Mouse (Mus musculus) R1 (cell line): Measurements from ENCODE around the gene Dbi.

Experiments
- DNase-seq: peaks from one replicate; pipeline ENCODE4 v3.0.0-alpha.2; 2018; ENCODE audit warnings: low read depth, low spot score

The Dbi gene

DNA sequence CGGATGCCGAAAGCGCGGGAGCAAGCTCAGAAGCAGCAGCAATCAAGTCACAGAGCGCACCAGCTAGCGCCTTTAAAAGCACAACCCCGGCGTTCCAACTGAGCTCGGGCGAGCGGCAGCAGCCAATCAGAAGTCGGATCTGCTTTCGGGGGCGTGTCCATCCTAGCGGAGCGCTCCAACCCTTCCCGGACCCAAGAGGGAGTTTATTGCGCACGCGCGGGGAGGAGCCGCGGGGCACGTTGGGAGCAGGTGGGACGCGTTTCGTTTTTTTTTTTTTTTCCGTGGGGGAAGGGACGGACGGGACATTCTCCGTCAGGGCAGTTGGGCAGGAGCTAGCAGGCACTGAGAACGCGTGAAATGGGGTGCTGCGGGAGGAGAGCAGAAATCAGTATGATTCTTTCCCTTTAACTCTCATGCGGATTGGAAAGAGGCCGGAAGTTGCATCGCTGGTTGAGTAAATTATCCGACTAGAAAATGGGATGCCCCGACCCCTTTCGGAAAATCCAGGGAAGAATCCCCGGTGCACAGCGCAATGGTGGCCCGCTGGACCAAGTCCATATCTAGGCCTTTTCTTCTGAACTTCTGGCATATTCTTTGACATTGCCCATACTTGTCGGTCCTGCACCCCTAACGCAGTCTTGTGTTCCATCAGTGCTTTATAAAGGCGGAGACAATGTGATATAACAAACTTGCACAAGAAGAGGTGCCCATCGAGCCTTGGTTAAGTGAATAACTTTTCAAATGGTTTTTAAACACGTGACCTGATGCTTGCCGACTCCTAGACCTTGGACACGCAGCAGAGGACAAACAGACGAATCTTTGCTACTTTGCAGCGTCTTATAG, at the start of gene Dbi, which contains the start of gene 3110009E18Rik:
Gene Dbi (minus strand): TSS at position 110 of the 843 bp plus-strand sequence.
Gene 3110009E18Rik (plus strand): TSS at position 219 of the 843 bp plus-strand sequence.
- peak; percentile 98 for DNase-seq

DNA sequence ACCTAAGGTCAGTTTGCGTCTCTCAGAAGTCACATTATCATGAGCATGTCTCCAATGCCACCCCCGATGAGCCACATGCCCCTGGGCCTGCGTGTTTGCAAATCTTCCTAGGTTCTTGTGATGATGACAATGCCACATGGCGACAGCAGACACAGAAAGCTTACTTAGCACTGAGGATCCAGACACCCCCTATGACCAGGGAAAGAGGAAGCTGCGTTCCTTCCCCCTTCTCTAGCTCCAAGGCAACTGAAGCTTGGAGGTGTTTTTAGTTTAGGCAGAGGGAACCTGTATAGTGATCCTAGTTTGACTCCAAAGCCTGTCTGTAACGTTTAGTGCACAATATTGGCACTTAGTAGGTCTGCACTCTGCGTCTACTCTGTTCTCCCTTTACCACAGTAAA, 49.4 kb upstream of the Dbi start:
- DNase-seq = no peak

DNA sequence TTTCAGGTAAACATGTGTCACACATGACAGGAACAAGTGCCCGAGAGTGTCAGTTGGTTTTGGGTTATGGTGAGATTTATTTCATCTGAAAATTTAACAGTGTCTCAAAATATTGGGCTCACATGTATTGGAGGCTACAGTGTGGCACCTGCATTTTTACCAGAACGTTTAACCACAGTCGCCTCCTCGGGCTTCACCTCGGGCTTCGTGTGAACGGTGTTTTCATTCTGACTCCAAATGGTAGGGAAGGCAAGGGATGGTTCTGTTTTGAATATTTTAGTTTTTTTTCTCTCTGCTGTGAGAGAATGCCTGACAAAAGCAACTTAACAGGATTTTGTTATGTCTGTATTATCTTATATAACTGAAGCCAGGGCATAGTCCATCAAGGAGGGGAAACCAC, 47.8 kb upstream of the Dbi start:
- DNase-seq = no peak

DNA sequence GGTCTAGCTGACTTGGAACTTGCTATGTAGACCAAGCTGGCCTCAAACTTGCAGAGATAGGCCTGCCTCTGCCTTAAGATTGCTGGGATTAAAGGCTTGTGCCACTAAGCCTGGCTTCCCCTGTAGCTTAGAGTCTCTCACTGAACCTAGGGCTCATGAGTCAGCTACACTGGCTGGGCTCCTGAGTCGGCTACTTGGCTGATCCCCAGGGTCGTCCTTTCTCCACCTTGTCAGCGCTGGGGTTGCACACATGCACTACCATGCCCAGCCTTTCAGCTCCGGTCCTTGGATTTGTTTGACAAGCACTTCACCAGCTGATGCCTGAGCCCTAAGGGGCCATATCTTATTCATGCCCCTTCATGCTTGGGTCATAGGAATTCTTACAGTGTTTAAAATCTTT, 47.1 kb upstream of the Dbi start:
- no peak for DNase-seq

DNA sequence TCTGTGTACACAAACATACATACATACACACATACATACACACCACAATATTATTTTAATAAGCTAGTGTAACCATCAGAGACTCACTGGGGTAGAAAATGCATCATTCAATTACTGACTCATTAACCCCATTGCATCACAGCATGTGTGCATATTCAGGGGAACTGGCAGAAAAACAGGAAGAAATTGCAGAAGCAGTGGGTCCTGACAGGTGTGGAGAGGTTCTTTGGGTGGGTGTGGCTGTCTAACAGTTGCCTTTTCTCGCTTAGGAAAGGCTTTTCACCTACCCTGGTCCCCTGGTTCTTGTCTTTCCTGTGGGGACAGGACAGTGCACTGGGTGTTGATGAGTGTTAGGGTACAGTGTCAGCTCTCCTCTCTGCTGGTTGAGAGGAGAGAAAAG, 41.7 kb upstream of the Dbi start:
- no peak for DNase-seq

DNA sequence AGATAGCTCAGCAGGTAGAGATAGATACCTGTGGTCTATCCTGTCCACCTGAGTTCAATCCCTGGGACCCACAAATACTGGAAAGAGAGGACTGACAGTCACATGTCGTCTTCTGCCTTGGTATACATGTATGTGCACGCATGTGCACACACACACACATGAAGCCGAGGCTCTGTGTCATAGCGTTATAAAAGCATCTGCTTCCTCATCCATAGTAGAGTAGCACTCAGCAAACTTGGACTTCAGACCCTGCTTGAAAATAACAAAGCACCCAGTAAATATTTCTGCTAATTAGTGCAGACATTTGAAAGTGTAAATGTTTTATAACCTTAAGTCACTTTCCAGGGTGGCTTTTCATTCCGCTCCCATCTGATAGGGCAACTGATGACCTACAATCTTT, 40.6 kb upstream of the Dbi start:
- no peak for DNase-seq

DNA sequence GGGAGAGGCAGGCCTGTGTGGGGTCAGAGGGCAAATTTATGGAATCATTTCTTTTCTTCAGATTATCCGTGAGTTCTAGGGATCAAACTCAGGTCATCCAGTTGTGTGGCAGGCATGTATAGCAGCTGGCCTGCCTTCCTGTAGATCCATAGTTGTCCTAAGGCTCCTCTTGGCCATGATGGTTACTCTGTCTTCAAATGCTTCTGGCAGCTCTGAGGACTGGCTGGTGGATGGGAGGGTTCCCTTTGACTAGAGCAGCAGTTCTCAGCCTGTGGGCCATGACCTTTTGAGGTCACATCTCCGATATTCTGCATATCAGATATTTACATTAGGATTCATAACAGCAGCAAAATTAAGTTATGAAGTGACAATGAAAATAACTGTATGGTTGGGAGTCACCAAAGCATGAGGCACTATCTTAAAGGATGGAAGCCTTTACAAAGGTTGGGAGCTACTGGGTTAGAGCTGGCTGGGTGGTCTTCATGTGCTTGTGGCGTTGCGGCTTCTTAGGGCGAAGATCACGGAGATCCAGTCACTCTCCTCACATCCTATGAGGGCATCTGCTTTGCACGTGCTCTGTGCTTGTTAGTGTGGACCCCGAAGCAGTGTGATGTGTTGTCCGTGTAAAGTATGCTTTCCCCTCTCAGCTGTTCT, 37.7 kb upstream of the Dbi start:
- no peak for DNase-seq

DNA sequence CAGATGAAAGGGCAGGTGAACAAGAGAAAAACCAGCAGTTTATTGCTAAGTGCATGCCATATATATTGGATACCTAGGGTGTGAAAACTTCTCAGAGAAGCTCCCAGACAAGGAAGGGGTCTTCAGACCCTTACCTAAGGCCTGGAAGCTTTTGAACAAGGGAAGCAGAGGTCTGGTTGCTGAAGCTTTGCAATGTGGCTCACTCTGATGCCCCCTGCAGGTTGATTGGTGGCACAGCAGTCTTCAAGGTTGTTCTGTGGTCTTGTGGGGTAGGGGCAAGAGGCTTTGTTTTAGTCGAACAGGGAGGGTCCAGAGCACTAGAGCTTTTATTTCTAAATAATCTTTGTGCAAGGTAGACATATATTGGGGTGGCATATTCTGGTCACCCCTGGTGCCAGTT, 34.4 kb upstream of the Dbi start:
- peak; percentile 70 for DNase-seq

DNA sequence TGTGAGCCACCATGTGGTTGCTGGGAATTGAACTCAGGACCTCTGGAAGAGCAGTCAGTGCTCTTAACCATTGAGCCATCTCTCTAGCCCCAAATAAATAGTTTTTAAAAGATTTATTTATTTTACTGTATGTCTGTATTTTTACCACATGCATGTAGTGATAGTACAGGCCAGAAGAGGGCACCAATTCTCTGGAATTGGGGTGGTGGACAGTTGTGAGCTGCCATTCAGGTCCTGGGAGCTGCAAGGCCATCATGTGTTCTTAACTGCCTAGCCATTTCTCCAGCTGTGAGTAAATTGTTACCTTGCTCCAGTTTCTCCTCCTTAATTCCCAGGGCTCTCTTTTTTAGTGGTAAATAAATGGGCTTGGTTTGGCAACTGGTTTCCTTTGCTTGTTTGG, 33.4 kb upstream of the Dbi start:
- peak; percentile 46 for DNase-seq

DNA sequence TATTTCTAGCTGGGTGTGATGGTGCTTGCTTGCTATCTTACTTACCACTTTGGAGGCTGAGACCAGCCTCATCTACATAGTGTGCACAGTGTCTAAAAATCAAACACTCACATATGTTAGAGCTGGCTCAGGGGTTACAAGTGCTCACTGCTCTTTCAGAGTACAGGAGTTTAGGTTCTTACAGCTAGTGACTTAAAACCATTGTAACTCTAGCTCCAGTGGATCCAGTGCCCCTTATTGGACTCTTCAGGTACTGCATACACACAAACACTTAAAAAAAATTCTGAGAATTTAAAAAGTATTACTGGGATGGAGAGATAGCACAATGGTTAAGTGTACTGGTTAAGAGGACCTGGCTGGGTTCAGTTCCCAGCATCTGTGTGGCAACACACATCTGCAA, 26.1 kb upstream of the Dbi start:
- DNase-seq = peak; percentile 42

DNA sequence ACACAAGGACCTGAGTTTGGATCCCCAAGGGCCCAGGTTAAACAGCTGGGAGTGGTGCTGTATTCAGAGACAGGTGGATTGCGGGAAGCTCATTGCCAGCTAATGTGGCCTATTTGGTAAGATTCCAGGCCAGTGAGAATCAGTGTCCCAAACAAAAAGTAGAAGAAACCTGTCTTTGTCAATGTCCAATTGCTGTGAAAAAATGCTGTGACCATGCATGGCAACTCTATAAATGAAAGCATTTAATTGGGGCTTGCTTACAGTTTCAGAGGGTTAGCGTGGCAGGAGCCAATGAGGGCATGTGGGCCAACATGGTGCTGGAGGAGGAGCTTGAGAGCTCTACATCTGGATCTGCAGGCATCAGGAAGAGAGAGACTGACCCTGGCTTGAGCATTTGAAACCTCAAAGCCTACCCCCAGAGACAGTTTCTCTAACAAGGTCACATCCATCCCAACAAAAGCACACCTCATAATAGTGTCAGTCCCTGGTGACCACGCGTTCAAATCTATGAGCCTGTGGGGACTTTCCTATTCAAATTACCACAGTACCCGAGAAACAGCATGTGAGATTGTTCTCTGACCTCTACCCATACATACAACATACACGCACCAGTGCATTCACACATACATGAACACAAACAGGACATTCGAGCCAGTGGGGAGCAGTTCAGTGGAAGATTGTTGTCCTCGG, 24.8 kb upstream of the Dbi start:
- no peak for DNase-seq

DNA sequence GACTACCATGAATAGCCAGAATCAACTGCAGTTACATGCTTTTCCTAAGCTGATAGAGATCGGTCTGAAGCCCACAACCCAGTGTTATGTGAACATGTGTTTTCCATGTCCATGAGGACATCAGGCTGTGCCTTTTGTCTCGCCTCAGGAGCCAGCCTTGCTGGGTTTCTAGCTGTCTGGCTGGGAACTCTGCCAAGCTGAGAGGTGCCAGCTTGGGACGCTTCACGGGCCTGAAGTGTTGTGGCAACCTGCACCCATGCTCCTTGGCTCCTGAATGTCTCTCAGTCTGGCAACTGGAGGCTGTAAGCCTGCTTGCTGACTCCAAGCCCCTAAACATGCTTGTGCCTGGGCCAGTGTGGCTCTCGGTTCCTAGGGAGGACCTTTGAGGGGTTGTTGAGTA, 21.7 kb upstream of the Dbi start:
- DNase-seq = no peak

DNA sequence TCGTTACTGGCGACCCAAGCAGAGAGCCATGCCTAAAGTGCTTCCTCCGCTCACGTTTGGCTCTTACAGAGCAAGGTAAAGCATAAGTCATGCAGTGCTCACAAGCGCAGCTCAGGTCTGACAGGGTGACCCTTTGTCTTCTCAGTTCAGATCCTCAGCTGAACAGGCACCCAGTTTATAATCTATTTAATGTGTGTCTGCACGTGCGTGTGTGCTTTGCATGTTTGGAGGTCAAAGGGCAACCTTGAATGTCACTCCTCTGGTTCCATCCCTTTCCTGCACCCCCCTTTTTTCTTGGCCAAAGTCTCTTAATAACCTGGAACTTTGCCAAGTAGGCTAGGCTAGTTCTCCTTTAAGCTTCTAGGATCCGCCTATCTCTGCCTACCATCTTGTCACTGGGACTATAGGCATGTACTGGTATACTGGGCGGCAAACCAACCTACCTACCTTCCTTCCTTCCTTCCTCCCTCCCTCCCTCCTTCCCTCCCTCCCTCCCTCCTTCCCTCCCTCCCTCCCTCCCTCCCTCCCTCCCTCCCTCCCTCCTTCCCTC, 19.3 kb upstream of the Dbi start:
- DNase-seq = no peak

DNA sequence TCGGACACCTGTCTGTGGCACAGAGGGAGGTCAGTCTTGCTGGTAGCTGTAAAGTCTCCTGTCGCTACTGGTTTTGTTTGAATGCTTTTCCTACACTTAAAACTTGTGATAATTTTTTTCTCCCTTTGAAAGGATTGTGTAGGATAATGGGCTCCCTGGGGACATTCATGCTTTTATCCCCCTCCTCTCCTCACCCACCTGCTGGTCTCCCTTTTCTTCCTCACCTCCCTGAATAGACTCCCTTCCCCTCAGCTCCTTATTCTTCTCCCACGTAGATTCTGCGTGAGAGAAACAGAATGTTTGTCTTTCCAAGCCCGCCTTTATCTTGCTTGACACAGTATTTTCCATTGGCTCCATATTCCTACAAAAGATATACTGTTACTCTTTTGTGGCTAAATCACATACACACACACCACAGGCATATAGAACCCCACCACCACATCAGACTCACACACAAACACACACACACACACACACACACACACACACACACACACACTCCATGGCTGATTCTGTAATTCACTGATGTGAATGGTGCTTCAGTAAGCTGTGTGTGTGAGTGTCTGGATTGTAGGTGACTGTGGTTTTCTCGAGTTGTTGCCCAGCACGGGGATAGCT, 18.2 kb upstream of the Dbi start:
- DNase-seq = peak; percentile 66

DNA sequence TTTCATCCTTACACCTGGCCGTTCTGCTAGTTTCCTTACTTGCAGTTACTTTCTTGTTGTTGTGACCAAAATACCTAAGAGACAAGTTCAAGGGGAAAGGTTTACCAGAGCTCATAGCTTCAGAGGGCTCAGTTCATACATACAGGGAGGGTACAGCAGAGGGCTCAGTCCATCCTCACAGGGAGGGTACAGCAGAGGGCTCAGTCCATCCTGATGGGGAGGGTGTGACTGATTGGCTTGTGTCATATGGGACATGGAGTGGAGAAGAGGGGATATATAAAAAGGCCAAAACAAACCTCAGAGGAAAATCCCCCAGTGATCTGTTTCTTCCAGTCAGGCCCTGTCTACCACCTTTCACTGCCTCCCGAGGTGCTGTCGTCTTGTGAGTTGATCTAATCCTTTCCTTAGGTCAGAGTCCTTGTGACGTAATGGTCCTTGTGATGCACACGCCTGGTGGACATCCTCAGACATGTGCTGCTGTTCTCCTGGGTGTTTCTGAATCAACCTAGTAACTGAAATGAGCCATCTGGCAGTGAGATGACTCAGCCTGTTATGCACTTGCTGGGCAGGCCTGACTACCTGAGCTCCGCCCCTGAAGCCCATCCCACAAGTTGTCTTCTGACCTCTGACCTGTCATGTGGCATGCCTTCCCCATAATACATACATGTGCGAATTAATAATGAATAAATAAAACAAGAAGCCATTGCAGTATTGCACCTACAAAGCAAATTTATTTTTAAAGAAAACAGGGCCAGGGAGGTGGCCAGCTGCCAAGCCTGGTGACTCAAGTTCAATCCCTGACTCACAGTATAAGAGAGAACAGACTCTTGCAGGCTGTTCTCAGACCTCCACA, 15.3 kb upstream of the Dbi start:
- no peak for DNase-seq

DNA sequence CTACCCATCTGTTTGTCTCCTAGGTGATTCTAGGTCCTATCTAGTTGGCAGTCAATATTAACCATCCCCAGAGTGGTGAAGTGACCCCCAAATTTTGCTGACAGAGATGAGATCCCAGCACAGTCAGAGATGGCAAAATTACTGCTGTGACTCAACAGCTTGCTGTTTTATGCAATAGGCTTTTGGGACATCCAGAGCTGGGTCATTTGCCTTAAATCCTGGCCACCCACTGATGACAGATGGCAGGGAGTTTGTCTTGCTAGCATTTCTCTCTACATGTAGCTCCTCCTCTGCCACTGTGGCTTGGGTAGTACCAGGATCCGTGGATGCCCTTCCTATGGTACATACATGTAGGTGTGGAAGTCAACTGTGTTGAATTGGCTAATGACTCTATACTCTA, 11.5 kb upstream of the Dbi start:
- no peak for DNase-seq

DNA sequence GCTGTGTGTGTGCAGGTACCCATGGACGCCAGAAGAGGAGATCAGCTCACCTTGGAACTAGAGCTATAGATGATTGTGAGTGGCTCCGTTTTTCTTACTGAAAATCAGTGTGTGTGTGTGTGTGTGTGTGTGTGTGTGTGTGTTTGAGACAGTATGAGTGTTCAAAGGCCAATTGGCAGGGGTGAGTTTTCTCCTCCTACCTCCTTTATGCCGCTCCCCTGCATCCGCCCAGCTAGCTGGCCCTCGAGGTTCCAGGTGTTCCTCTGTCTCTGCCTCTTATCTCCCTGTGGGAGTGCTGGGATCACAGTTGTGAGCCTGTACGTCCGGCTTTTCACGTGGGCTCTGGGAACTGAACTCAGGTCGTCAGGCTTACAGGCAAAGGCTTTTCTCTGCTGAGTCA, 5.4 kb upstream of the Dbi start:
- no peak for DNase-seq

DNA sequence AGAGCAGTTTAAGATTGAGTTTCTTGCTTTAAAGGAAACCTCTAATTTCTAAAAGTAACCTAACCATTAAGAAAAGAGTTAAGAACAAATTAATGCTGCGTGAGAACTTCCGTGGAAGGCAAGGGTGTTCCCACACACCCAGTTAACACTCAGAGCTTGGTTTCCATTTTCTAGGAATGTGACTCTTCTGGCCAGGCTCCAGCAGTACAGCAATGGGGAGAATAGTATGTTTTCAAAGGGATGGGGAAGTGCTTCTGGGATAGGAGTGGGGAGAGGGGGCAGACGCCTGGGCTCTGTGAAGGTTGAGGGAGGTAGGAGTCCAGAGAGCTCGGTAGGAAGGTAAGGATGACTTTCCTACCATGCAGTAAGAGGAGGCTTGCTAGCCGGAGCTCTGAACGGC, 4.6 kb upstream of the Dbi start:
- no peak for DNase-seq

DNA sequence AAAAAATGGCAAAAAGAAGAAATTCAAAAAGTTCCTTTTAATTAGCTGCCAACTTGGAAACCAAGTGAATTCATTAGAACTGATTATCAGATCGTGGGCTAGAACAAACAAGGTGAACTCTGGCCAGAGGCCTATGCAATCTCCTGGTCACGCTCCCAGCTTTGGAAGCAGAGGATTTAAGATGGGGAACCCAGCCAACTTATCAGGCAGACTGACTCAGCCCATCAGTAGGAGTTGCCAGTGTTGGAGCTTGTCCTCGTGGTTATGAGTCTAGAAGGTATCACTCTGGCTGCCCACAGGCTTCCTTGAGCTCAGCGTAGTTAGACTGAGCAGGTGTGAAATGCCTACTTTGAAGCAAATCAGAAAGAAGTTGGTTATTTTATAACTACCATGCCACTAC, 4.0 kb upstream of the Dbi start:
- no peak for DNase-seq

DNA sequence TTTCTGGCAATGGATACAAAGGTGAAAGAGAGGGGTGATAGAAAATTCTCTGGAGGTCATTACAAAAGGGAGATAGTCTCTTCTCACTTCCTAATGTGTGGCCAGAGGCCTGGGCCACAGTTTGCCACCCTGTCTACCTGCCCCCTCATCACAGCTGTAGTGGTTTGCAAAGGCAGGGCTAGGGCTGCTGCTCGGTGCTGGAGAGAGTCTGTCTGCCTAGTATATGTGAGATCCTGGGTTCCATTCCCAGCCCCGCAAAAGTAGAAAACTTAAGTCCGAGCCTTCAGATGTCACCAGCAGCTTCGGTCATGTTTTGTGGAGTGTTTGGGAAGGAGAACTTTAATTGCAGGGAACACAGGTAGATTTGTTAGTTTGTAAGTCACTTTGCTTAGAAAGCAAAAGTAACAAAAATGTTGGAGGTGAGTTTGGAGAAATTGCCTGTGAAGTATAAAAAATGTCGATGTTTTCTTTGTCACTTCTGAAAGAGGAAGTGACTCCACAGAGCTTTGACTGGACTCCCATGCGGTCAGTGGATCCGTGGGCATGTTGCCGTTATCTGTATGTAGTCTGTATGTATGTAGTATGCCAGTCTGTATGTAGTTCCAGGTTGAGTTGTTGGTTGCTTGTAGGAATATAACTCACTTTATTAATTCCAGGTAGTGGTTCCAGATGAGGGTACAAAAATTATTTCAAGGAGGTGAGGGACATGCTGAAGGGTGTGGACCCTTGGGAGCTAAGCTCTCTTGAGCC, 1.9 kb upstream of the Dbi start:
- no peak for DNase-seq
